Mouse (Mus musculus) erythroblast, adult 5-6 weeks (primary cell): ENCODE results near the gene Col25a1. TPM values are rescaled to one million over a fixed set of nuclear protein-coding genes. Genes with fewer than 3 reads are reported as not detected.

ENCODE experiments used
- ATAC-seq: replicated peaks from 2 replicates; pipeline ENCODE4 v1.8.0; 2016; ENCODE audit warnings: moderate number of reproducible peaks, mild to moderate bottlenecking, moderate TSS enrichment, inconsistent platforms; ENCODE audit not compliant: poor library complexity, low FRiP score, severe bottlenecking
- total RNA-seq, 2 experiments: library from RNA; stranded (forward) in 1 of 2; stranded (reverse) in 1 of 2; fragments of 150-400 nt in 1 of 2; fragments of 200-764, 138-1000 nt in 1 of 2; gene quantifications; 2 replicates each; pipeline versions ENCODE4 v1.2.3 to v1.2.4; 2015 to 2017; ENCODE audit warnings: low replicate concordance in 2 of 2

The Col25a1 gene
- total RNA-seq, 2 experiments from 2014 or later = 0.09 TPM; not detected in 1

DNA sequence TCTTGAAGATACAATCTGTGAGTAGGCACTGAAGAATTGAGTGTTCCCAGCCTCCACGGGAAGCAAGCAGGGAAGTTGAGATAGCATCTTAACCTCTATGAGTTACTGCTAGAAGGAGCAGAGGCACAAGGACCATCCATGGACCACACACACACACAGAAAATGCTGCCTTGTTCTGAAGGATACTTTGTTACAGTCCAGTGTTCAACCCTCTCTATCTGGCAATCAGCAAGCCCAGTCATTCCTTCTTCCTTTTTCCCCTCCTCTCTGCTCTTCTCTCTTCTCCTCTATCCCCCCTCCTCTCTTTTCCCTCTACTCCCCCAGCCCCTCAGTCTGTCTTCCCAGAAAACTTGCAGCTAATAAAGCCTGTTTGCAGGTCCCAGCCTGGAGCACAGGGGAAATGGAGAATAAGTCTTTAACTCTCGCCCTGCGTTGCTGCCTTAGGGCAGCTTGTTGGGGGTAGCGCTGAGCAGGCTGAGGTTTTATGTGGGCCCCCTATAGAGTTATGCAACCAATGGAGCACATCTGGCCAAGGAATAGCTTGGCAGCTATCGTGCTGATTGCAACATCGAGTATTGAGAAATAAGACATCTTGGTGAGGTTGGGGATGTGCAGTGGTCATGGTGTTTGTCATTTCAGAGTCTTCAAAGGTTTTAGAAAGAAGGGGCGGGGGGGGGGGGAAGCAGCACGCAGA, 235.8 kb downstream of the Col25a1 start:
- no peak for ATAC-seq

DNA sequence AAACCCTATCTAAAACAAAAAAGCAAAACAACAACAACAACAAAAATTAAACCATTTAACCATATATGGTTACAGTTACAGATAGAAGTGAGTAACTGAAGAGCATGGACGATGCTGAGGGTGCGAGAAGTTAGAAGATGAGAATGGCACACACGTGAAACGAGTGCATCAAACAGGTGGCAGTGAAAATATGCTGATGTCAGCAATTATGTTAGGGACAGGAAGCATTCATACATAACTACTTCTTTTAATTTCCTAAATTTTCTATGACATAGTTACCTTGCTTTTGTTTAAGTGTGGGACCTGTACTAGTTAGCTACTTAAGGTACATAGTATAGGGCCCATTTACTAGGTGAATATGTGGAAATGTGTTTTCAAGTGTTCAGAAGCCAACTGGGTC, 237.1 kb downstream of the Col25a1 start:
- ATAC-seq = no peak

DNA sequence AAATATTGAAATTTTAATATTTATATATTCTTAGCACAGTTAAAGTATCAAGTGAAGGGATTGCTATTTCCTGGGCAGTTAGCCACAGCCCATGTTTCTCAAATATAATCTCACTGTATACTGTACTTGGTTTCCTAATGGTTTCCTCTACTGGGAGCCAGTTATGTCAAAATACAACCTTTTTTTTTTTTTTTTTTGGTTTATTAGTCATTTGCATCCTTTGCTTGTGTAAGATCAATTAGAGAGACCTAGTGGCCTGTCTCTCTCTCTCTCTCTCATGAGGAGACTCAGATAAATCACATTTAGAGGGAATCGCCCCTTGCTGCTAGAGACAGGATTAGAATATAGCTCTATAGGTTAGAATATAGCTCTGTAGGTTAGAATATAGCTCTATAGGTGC, 237.8 kb downstream of the Col25a1 start:
- ATAC-seq = no peak

DNA sequence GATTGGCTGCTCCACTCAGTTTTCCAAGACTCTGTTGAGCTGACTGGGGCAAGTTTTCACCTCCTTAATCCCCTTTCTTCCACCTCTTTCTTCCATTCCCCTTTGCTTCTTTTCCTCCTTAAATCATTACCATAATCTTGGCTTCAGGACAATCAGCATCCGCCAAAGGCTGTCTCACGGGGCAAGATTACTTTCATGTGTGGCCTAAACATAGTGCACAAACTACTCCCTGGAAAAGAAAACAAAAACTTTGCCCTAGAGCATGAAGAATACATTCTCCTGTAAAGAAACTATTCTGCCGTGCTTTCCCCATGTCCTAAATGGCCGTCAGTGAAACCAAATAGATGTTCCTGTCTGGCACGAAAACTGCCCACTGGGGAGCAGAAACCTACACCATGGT, 238.9 kb downstream of the Col25a1 start:
- no peak for ATAC-seq

DNA sequence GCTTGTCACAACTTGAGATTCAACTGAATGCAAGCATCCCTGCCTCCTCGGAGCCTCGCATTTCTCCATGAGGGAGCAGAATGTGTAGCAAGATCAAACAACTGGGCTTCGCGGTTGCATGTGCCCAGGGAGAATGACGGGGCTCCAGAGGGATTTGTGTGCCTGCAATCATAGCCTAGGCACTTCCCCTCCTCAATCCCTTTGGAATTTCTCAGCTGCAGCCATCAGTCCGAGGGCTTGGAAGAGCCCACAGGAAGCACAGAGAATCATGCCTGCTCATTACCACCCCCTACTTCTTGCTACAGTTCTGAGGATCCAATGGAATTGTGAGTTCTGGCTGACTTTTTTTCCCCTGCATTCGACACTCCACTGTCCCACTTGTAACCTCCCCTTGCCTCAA, 241.8 kb downstream of the Col25a1 start:
- ATAC-seq = no peak

DNA sequence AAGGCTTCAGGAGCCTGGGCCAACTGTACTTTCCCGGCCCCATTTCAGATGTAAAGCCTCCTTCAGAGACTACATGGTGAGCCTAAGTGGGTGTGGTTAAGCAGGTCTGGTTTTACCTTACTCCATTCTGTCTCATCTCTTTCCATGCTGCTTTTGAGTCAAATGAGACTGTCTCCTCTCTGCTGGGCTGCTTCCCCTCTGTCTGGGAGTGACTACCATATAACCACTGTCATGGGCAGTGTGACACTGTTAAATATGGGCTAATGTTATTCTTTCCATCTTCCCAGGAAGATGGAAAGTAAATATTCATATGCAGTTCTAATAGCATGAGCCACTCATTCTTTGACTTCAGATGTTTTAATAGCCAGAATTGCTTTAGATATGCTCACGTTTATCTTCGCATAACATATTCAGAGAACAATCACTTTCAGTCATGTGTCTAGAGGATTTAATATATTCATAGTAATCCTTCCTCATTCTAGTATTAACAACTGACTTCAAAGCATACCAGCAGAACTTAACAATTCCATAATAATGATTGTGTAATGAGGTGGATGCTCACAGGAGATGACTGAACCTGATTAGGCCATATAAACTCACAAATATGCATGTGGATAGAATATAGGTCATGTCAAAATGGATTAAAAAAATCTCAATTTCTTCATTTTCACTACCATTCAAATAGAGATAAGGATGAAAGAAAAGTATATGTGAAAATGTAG, 243.5 kb downstream of the Col25a1 start:
- ATAC-seq = no peak

DNA sequence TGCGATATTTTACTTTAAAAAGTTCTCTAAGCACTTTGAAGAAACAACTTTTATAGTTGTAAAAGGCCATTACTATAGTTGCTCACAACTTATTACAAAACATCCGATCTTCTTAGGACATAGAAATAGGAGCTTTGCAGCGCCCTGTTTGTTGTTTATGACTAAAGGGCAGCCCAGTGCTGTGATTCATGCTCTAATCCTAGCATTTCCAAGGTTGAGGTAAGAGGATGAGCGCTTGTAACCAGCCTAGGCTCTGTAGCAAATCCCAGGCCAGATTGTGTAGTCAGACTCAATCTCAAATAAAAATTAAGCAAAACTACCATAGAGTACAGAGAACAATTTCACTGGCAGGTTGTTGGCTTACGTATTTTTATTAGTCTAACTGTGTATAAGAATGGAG, 246.5 kb downstream of the Col25a1 start:
- ATAC-seq = no peak

DNA sequence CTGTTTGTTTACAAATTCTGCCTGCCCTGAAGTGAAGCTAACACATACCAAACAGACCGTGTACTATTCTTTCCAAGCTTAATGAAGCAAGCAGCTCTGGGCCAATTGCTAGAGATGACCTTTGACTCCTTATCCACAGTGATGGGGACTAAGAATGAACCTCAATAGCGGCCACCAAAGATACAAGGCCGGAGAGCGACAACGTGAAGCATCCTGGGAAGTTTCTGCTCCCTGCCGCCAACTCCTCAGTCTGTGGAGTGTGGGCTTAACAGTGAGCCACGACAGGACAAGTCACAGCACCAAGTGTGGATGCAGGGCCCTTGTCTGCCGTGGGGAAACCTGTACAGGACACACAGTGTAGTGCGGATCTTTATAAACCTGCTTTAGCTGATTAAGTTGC, 247.3 kb downstream of the Col25a1 start:
- no peak for ATAC-seq

DNA sequence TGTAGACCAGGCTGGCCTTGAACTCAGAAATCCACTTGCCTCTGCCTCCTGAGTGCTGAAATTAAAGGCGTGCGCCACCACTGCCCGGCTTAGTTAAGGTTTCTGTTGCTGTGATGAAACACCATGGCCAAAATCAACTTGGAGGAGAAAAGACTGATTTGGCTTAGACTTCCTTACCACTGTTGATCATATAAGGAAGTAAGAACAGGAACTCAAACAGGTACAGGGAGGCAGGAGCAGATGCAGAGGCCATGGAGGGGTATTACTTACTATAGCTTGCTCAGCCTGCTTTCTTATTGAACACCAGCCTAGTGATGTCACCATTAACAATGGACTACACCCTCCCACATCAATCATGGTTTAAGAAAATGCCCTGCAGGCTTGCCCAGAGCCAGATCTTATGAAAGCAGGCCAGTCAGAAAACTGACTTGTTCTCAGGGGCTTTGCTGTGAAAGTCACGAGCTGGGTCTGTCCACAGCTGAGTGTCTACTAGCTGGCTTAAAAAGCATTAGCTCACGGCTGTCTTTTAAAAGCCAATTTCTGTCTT, 249.1 kb downstream of the Col25a1 start:
- ATAC-seq = no peak

DNA sequence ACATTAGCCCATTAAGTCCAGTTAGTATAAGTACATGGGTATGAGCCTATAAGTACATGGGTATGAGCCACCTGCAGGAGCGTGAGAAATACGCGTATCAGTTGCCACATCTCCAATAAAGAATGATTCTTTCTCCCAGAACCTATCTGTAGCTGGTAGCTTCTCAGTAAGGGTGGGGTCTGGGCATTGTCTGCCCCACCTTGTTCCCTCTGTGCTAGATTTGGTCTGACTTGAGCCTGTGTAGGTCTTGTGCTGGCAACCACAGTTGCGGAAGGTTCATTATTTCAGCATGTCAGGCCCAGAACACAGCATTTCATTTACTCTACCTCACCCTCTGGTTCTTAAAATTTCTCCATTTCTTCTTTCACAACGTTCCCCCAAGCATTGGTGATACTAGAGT, 250.4 kb downstream of the Col25a1 start:
- no peak for ATAC-seq

DNA sequence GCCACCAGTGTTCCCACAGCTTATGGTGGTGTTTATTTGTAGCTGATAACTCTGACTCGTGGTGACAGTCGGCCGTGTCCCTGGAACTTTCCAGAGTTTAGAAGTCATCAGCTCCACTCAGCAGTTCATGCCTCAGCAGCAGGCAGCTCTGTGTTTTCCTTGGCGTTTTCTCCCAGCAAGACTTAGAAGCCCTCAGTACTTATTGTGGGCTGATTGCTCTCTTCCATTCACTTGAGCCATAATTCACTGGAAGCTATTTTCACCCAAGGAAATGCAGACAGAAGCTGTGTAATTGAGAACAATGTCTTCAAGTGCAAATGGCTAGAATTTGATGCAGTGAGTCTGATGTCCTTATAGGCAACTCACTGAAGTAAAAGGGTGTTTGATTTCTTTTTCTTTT, 254.6 kb downstream of the Col25a1 start:
- no peak for ATAC-seq

DNA sequence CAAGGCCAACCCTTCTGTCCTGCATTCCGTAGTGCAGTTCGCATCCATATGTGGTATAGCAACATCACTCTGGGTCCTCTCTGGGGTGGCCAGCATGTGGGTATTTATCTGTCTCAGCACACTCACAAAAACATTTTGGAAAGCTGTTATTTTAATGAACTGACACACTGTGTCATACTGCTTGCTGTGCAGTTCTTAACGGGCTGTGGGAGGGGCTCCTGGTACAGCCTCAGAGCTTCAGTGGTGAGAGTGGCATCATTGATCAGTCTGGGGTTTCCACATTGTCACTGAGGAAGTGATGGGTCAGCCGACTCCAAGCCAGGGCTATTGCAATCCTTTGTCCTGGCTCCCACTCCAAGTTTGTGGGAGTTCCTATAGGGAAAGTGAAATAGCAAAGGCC, 255.9 kb downstream of the Col25a1 start:
- ATAC-seq = no peak

DNA sequence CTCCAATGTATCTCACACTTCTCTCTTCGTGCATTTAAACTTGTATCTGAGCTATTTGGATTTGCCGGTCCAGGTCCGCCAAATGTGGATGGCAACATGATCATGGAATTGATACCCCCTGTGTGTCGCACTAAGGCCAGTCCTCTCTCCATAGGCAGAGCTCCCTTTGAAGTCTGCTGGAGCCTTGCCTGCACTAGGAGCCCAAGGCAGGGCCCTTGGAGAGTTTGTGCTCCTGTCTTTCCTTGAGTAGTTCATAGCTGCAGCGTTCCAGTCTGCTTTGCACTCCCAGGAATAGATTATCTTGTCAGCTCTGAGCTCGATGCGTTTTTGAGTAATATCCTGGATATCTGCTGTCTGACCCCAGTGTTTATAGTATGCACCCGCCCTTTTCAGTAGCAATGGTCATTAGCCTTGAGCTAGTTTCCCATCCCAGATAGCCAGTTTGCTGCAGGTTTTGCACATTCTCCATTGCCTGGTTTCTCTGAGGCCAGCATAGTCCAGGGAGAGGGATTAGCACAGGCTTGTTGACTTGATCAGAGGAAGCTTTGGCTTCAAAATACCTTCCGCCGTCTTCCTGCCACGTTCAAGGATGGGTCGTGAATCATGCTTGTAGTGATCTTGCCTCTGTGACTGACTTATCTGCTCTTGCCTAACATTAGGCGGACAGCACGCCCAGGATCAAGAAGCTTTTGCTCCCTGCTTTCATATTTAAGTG, 258.1 kb downstream of the Col25a1 start:
- no peak for ATAC-seq

DNA sequence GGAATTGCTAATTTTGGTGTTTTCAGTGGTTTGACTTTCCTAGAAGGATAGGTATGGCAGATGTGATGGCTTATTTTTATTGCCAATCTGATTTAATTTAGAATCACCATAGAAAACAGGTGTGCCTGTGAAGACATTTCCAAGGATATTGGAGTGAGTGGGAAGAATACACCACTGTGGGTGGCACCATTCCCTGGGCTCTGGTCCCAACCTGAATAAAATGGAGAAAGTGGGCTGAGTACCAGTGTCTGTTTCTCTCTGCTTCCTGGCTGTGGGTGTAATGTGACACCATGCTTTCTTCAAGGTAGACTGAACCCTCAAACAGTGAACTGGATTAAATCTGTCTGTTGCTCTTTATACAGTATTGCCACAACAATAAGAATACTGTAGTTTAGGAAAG, 265.3 kb downstream of the Col25a1 start:
- ATAC-seq = no peak

DNA sequence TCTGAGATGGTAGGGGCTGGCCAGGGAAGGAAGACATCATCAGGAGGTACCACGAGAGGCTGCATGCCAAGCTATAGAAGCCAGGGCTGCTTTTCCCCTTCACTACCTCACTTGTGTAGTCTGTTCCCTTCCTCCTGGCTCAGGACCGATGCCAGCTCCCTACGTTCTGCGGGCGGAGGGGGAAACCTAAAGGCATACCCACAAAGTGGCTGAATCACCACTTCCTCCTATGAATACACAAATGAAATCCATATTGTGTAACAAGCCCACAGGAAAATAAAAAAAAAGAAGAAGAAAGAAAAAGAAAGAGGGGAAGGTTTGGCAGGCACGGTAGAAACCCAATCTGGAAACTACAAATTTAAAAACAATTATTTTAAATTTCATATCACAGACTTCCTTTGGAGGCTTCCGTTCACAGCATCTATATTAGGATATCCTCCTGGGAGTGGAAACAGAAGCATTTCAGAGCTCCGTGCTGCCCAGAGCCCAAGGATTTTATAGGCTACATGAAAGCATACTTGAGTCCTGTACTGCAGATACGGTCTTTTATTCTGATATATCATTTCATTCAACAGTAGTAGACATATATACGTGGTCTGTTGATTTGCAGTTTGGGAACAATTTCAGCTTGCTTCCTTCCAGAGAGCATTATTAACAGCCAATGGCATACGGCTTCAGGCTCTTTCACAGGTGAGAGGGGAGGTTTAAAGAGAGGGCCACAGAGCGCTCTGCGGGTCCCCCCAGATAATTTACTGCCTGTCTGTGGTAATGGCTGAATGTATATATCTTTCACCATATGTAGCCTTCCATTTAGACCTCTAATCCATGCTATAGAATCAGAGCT, 269.6 kb downstream of the Col25a1 start:
- no peak for ATAC-seq

DNA sequence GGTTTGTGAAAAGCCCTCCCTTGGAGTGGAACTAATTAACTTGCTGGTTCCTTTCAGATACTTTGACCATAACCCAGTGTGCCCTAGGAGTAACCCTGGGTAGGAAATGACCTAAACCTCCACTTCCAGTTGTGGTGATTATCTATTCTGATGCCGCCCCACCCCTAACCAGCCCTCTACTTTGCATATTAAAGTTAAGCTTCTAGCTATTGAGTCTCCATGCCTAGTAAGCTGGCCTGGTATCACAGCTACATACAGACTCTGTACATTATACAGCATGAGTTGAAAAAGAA, 270.2 kb downstream of the Col25a1 start:
- no peak for ATAC-seq

DNA sequence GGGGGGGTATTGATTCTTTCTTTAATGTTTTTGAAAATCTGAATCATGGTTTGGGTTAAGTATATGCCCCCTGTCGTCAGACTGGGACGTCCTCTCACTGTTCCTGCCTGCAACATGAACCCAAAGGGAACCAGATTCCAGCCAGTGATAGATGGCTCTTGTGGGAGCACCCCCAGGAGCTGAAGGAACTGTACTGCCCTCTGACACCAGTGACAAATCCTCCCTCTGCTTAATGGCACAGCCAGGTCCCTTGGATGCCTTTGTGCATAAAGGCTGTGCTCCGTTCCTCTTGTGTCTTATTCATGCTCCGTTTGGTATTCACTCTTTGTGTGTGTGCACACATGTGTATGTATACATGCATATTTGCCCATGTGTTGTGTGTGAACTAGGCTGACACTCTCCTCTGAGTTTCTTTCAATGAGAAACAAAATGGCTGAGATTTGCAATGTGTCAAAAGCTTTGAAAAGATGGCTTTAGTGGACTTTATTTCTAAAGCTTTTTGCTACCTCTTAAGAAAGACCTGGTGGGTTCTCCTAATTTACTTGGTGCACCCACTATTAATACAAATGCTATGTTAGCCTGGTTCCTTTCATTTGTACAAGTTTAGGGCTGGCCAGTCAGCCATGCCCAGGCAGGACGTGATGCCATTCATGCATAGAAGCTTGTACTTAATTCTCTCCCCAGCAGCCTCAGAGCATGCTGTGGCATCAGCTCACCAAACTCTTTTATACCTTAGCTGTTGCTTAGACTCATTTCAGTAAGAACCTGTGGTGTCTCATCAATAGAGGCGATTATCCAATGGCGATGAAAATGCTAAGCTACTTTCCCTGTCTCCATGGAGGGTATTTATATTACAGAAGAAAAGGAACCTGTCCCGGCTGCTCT, 273.5 kb downstream of the Col25a1 start:
- ATAC-seq = no peak

DNA sequence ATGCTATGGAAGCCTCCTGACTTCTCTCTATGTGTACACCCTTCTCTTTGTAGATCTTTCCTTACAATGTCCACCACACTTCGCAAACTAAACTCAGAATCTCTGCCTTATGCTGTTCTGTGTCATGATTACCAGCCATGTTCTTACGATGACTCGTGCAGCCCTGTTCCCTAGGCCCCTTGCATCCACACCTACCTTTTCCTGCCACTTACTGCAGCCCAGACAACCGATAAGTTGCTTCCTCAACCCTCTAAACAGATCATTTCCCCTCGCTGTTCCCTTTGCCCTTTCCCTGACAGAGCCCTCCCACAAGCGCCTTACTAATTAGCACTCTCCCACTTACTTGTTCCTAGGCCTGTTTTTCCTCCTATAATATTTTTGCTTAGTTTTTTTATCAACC, 275.9 kb downstream of the Col25a1 start:
- ATAC-seq = no peak

DNA sequence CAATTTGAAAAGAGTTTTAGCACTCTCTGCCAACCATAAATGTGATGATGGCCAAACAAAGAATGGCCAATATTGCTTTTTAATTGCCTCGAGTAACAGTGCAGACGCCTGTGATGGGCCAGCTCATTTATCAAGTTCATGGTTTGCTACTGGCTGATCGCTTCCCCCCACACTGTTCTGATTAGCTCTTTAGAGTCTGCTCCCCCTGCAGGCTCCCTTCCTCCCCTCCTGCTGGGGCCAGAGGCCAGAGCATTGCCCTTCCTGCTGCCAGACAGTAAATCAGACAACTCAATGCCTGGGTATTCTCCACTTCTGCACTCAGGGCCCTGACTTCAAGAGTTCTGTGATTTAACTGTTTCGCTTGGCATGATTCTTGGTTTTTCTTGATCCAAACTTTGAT, 281.9 kb downstream of the Col25a1 start:
- ATAC-seq = no peak
